Mouse (Mus musculus) liver, embryonic 14.5 days (tissue): ENCODE results near the gene Patz1. TPM values are rescaled to one million over a fixed set of nuclear protein-coding genes. Genes with fewer than 3 reads are reported as not detected.

ENCODE experiments used
- ATAC-seq: fragments of 200-750 bp; cut with Nextera tagmentation; 2 replicates; pipeline ENCODE4 v1.8.0; 2017; ENCODE audit warnings: moderate number of reproducible peaks, mild to moderate bottlenecking, moderate library complexity; ENCODE audit not compliant: insufficient read depth
- DNase-seq, 3 experiments: peaks; one replicate each; pipeline ENCODE4 v3.0.0-alpha.2; 2012 to 2013; ENCODE audit warnings: low read depth in 3 of 3, low spot score in 3 of 3
- H3K27ac ChIP-seq: fragments of 300-500 bp; sonication (generic); 2 replicates; pipeline ENCODE4 v1.5.1; 2014; ENCODE audit warnings: moderate library complexity, mild to moderate bottlenecking, control low read depth, inconsistent platforms
- H3K27me3 ChIP-seq: fragments of 300-500 bp; sonication (generic); 2 replicates; pipeline ENCODE4 v1.6.1; 2014; ENCODE audit warnings: mild to moderate bottlenecking, low read length, moderate library complexity; ENCODE audit not compliant: control insufficient read depth, insufficient read depth
- H3K36me3 ChIP-seq: fragments of 300-500 bp; sonication (generic); replicated peaks from 2 replicates; pipeline ENCODE4 v1.6.1; 2014; ENCODE audit warnings: low read depth; ENCODE audit not compliant: control insufficient read depth, insufficient read depth
- H3K4me1 ChIP-seq, 2 experiments: fragments of 200-500 bp in 1 of 2; fragments of 300-500 bp in 1 of 2; sonication (generic) in 1 of 2; replicated peaks; 2 replicates each; pipeline ENCODE4 v1.6.1; 2012 to 2014; ENCODE audit warnings: antibody characterized with exemption in 1 of 2, inconsistent platforms in 1 of 2, low read length in 1 of 2; ENCODE audit not compliant: control insufficient read depth in 2 of 2, insufficient read depth in 2 of 2
- H3K4me2 ChIP-seq: fragments of 300-500 bp; sonication (generic); 2 replicates; pipeline ENCODE4 v1.6.1; 2014; ENCODE audit warnings: low read depth, mild to moderate bottlenecking, control low read depth, moderate library complexity
- H3K4me3 ChIP-seq, 2 experiments: fragments of 200-500 bp in 1 of 2; fragments of 300-500 bp in 1 of 2; sonication (generic) in 1 of 2; 2 replicates each; pipeline ENCODE4 v1.5.1; 2012 to 2014; ENCODE audit warnings: low read depth in 2 of 2, low read length in 2 of 2, mild to moderate bottlenecking in 2 of 2, control low read depth in 1 of 2, inconsistent platforms in 1 of 2, moderate library complexity in 1 of 2; ENCODE audit not compliant: insufficient read depth in 1 of 2
- H3K9ac ChIP-seq: fragments of 300-500 bp; sonication (generic); replicated peaks from 2 replicates; pipeline ENCODE4 v1.6.1; 2014; ENCODE audit warnings: mild to moderate bottlenecking, control low read depth, moderate library complexity
- H3K9me3 ChIP-seq: fragments of 300-500 bp; sonication (generic); 2 replicates; pipeline ENCODE4 v1.6.1; 2016; ENCODE audit warnings: low read length, mixed read lengths; ENCODE audit not compliant: control insufficient read depth
- CTCF ChIP-seq: IDR thresholded peaks from 2 replicates; pipeline ENCODE4 v1.5.1; 2016; ENCODE audit warnings: antibody characterized with exemption, low read depth, control low read depth
- EP300 ChIP-seq: IDR thresholded peaks from 2 replicates; pipeline ENCODE4 v1.6.1; 2016; ENCODE audit warnings: antibody characterized with exemption, low read depth
- WGBS: fragments of 180-500 bp; shearing (Covaris S2); extraction: QIAGEN DNeasy Blood & Tissue Kit; methylation state at CpG from one replicate; pipeline ENCODE4 v1.1.7; 2014; ENCODE audit not compliant: insufficient replicate concordance; 5-methylcytosine and 5-hydroxymethylcytosine counted together
- polyA plus RNA-seq, 2 experiments: library from polyadenylated mRNA; depleted of rRNA in 1 of 2; stranded (reverse) in 1 of 2; unstranded in 1 of 2; fragments of >200 nt; fragmentation: Nextera tagmentation in 1 of 2; extraction: Ambion mirVana in 1 of 2; gene quantifications; 2 replicates each; pipeline versions ENCODE4 v1.2.1 to v1.2.3; 2012 to 2014

Patz1 gene
- polyA plus RNA-seq, 2 experiments: 11.6 to 16.2 TPM

DNA sequence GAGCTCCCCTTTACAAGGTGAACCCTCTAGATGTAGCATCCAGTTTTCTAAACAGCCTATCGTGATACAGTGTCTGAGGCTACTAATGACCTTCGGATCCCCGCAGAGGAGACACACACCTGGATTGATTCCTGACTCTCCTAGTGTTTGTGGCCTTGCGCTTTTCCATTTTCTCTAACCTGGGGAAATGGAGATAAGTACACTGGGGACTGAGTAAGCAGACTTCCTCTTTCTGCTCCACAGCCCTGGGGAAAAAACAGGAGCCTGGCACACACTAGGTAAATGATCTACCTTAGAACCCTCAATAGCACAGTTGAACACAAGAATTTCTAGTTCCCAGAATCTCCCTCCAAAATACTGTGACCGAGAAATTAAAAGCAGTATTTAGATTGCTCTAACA is 753 bp upstream of the Patz1 start:
- ATAC-seq: no peak
- Histone ChIP-seq H3K27ac (no peak overlapping the region), H3K4me2 (peak overlapping the region; percentile 99), H3K36me3 (no peaks in the 10 kb centered on the region), H3K4me1 (peaks cover 3 to 22% of the 10 kb centered on the region in 2 experiments; a peak in 3 of 4 replicates), H3K27me3 (no peaks in the 10 kb centered on the region), H3K9ac (no peak overlapping the region), H3K4me3 (no peak overlapping the region), H3K9me3 (no peaks in the 10 kb centered on the region)
- 37% methylated on average over 5 of the region's 5 CpGs for WGBS
- TF ChIP-seq CTCF: no peak
- TF ChIP-seq EP300: no peak
- no peak for DNase-seq

- Histone ChIP-seq H3K4me2 (peak overlapping the region; percentile 99), H3K9ac (peak overlapping the region; percentile 73), H3K27me3 (no peaks in the 10 kb centered on the region), H3K4me1 (peaks cover 3 to 33% of the 10 kb centered on the region in 2 experiments), H3K4me3 (peak overlapping the region; percentile 80 to 87), H3K9me3 (no peaks in the 10 kb centered on the region), H3K27ac (peak overlapping the region; percentile 40), H3K36me3 (peaks cover 12% of the 10 kb centered on the region)
- ATAC-seq (peak; percentile 65), DNase-seq (peak in 1 of 3 experiments; percentile 29)
- no peak for TF ChIP-seq EP300
- TF ChIP-seq CTCF: 0 out of 2 replicates have a peak, but pooled peaks have one; percentile 7
- under 1% methylated on average over 33 of the region's 40 CpGs for WGBS
These were observed 678 bp downstream of the Patz1 start for GRCm38 (mm10) chr11:3289302-3289802.

- Histone ChIP-seq H3K4me2 (peak overlapping the region; percentile 99), H3K27ac (peak overlapping the region; percentile 40), H3K36me3 (peaks cover 16% of the 10 kb centered on the region), H3K9ac (peak overlapping the region; percentile 73), H3K4me1 (peaks cover 3 to 33% of the 10 kb centered on the region in 2 experiments), H3K9me3 (no peaks in the 10 kb centered on the region), H3K27me3 (no peaks in the 10 kb centered on the region), H3K4me3 (peak overlapping the region; percentile 80 to 87)
- ATAC-seq (peak; percentile 59), DNase-seq (peak; percentile 60 to 62 (median 61))
- under 1% methylated on average over 85 of the region's 92 CpGs for WGBS
- TF ChIP-seq CTCF (peak; percentile 65), EP300 (no peak)
These were observed 1.3 kb downstream of the Patz1 start for GRCm38 (mm10) chr11:3289803-3290639.

- under 1% methylated on average over 50 of the region's 50 CpGs for WGBS
- H3K36me3 ChIP-seq: peaks cover 19% of the 10 kb centered on the region
These were observed 2.1 kb downstream of the Patz1 start for GRCm38 (mm10) chr11:3290640-3291310.

More at GRCm38 (mm10) chr11:3290640-3291310, 2.1 kb downstream of the Patz1 start:
- Histone ChIP-seq H3K4me2 (peak overlapping the region; percentile 99), H3K4me3 (peak overlapping the region; percentile 80 to 87), H3K27me3 (no peaks in the 10 kb centered on the region), H3K9me3 (no peaks in the 10 kb centered on the region), H3K4me1 (peaks cover 3 to 33% of the 10 kb centered on the region in 2 experiments), H3K9ac (peak overlapping the region; percentile 73), H3K27ac (peak overlapping the region; percentile 74)
- peak; percentile 25 for ATAC-seq
- peak in 1 of 3 experiments; percentile 48 for DNase-seq
- TF ChIP-seq CTCF (no peak), EP300 (no peak)
